Mouse (Mus musculus) left cerebral cortex, postnatal 14 days (tissue): ENCODE results near the gene Morc3. TPM values are rescaled to one million over a fixed set of nuclear protein-coding genes. Genes with fewer than 3 reads are reported as not detected.
A peak's percentile ranks its signal among the peaks of the same experiment; 100 is the strongest.
"Not testable (repeated sequence)": the region's sequence is repeated elsewhere in the genome, so short reads cannot be mapped to it uniquely, and the experiment has no call there.

ENCODE experiments used
- DNase-seq, 2 experiments: peaks; one replicate each; pipeline ENCODE4 v3.0.0; 2021 to 2022; ENCODE audit warnings: low spot score in 2 of 2, mixed read lengths in 1 of 2
- intact Hi-C: fragments of 180-260 bp; cut with DNase I; formaldehyde crosslinking; loops from one replicate; pipeline ENCODE4 v1.15.1; 2025
- total RNA-seq, 2 experiments: library from RNA; stranded (reverse); gene quantifications; 2 replicates each; pipeline ENCODE4 v1.2.3; 2021

Gene Morc3
- total RNA-seq, 2 experiments from 2014 or later, result 28.7 to 33.2 TPM

DNA sequence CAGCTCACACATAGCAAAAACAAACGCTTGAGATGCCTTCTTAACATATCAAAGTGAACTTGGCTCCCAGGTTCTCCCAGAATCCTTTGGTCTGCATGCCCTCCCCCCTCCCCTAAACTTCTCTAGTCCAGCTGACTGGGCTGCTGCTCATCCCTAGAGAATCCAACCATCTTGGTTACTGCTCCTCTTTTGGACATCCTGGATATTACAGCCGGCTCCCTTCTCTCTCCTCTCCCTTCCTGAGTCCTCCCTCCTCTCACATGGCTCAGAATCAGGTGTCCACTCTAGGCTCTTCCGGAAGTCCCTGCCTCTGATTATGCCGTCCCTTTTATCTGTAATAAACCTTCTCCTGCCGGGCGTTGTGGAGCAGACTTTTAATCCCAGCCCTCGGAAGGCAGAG lies 15.1 kb upstream of the Morc3 start:
- no peak for DNase-seq
- intact Hi-C loops, result no loop called here

DNA sequence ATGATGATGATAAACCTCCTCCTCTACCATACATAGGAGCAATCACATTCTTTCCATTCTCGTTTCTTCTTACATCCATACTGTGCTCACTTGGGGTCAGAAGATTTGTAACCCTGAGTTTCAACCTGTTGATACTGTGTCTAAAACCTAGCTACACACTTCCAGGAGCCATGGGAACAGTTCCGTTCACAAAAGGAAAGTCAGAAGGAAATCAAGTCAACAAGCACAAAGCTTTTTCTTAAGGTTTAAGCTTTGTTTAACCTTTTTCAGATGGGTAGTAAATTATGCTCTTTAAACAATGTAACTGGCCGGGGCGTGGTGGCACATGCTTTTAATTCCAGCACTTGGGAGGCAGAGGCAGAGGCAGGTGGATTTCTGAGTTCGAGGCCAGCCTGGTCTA lies 14.6 kb upstream of the Morc3 start:
- no peak for DNase-seq
- intact Hi-C loops, result no loop called here

DNA sequence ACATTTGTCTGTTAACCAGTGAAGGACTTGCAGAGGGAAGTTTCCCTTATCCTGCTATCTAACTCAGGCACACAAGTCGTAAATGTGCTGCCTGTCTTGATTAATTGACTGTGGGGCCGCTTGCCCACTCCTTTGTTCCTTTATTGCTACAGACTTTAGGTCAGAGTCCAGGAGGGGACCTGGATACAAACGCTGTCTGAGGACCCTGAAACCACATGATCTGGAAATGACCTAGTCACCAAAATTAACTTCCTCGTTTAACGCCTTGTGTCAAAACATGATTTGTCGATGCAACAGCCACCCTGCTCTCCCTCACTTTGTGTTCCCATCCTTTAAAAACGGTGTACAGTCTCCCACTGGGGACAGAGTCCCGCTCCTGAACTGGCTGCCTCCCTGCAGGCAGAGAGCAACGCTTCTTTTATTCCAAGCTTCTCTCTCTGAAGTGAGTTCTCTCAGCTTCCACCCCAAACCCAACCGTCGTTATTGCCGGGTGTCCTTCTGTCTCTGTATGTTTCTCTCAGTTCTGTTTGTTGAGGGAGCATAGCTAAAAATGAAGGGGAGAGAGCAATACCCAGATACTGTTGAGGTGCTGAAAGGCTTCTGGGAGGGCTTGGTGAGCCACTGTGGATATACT lies 13.1 kb upstream of the Morc3 start:
- intact Hi-C loops, result no loop called here
- DNase-seq, result no peak

DNA sequence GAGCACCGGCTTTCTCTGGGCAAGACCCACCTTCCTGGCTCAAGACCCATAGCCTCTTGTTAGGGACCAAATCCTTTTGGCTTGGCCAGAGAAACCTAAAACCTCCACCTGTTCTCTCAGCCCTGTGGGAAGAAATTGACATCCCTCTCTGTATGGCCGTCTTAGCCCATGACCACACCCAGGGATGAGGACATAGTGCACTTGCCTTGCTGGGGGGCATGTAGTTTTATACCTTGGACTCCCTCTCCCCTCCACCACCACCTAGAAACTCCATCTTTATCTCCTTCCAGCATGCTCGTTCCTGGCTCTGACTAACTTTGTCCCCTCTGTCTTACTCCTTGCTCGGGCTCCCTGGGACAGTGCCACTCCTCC lies 12.6 kb upstream of the Morc3 start:
- DNase-seq, result no peak
- intact Hi-C loops, result no loop called here

DNA sequence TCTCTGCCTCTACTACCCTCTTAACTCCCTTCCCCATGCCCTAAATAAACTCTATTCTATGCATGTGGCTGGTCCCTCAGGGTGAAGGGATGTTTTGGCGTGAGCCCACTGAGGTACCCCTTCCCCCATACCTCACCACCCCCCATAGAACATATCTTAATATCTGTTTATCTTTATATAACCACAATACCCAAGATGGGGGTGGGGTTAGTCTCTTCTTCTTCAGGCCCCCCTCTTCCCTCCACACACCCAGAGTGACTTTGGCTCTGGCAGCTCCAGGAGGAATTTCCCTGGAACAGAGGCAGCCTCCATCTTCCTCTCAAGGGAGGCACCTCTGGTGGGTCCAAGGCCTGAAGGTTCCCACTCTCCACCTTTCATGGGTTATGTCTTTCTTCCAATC lies 11.9 kb upstream of the Morc3 start:
- no peak for DNase-seq
- intact Hi-C loops, result no loop called here

DNA sequence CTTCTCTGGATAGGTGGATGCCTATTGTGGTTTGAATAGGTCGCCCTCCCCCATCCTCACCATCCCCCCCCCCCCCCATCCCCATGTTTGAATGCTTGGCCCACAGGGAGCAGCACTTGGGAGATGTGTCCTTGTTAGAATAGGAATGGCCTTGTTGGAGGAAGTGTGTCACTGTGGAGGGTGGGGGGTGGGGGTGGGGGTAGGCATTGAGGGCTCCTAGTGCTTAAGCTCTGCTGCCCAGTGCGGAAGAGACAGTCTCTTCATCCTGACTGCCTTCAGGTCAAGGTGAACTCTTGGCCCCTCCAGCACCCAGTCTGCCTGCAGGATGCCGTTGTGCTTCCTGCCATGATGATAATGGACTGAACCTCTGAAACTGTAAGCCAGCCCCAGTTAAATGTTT lies 10.2 kb upstream of the Morc3 start:
- DNase-seq, result no peak
- intact Hi-C loops, result no loop called here

DNA sequence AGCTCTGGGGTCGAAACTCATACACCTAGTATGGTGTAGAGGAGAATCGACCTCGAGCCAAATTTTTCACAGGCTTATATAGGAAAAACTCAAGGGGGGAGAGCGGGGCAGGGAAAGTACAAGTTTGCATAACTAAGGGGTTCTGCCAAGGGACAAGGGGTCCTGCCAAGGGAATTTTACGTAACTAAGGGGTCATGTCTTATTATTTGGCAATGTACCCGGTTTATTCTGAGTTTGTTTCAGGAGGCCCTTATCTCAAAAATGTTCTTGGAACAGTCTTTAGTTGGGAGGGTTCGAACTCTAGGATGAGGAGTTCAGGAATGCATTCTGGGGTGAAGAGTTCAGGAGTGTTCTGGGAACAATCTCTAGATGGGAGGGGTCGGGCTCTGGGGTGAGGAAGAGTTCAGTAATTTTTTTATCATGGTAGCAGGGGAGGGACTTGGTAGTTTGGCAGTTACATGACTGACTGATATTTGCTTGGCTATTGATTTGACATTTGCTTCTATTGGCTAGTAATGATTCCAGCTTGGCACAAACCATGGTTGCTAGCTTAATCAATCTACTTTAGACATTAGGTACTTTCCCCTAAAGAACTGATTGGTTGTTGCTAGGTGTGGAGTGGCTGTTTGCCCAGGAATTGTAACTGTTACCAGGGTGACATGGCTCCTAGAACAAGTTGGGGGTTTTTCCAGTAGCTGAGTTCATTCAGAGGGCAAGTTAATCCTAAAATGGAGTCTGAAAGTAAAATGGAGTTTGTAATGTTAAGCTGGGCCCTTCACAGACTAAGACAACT lies 9.3 kb upstream of the Morc3 start:
- DNase-seq, intact Hi-C loops: not testable (repeated sequence)

DNA sequence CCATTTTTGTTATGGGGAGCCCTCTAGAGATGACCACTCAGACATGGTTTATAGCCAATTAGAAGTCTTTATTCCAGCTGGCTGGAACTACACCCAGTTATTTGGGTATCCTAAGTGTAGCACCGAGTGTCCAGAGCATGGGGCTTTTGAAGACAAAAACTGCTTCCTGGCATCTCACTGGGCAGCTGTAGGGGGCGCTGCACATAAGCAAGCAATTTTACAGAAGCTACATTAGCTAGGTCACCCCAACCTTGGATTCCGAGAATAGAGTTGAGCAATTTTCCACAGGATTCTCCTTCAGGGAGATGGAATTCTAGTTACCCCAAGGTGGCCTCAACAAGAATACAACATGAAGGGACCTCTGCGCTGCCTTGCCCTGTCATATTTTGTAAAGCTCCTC lies 7.1 kb upstream of the Morc3 start:
- DNase-seq, result no peak
- intact Hi-C loops, result no loop called here

DNA sequence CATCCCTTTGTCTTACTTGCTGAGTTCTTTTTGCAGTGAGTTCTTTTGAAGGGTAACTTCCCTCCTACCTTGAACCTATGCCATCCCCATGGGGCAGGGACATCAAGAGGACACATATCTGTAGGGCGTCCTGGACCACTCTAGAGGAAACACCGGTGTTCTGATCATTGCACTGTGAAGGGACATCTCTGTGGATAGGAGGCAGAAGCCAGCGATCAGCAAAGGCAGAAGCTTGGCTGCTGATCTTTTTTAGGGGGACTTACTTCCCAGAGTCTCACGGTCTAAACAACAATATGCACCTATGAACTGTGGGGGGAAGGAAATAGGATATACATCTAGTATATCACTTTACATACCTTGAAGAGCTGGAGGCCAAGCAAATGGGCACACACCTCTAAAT lies 6.5 kb upstream of the Morc3 start:
- intact Hi-C loops, result no loop called here
- no peak for DNase-seq

DNA sequence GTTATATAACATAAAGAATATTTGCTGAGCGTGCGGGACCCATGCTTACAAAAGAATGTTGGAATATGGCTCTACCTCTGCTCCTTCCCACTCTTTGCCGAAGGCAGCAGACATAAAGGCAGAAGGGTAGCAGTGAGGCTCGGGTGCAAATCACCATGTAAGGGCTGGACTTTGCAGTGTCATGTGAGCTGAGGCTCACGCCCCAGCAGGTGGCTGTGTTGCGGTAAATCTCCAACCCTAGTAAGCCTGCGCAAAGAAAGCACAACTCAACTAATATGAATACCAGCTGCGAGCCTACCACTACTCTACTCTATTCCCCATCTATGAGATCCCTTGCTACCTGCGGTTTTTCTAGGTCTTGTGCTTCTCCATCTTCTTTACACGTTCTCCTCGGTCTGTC lies 5.9 kb upstream of the Morc3 start:
- intact Hi-C loops, result no loop called here
- no peak for DNase-seq

DNA sequence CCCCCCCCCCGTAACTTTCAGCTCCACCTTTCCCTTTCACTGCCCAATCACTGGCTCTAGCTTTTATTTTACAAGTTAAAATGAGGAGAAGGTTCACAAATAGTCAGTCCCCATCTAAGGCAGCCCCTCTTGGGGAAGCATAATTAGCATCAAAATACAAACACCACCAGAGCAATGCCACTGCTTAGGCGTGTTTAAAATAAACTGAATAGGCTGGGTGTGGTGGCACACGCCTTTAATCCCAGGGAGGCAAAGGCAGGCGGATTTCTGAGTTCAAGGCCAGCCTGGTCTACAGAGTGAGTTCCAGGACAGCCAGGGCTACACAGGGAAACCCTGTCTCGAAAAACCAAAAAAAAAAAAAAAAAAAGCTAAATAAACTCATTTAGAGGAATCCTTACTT lies 5.4 kb upstream of the Morc3 start:
- DNase-seq, intact Hi-C loops: not testable (repeated sequence)

DNA sequence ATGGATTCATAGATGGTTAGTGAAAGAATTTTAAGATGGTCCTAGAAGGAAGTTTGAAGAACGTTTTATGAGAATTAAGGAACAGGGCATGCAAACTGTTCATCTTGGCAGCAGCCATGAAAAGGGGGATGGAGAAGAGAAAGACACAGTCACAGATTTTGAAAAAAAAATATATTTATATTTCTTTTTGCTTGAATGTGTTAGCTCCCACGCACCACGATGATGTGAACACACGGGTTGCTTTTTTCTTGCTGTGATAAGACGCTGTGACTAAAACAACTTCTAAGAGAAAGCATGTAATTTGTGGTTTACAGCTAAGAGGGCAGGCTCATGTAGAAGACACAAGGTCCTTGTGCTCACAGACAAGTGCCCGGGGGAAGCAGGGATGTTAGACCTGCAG lies 5.0 kb upstream of the Morc3 start:
- intact Hi-C loops, result no loop called here
- DNase-seq, result peak in 1 of 2 experiments; percentile 47

DNA sequence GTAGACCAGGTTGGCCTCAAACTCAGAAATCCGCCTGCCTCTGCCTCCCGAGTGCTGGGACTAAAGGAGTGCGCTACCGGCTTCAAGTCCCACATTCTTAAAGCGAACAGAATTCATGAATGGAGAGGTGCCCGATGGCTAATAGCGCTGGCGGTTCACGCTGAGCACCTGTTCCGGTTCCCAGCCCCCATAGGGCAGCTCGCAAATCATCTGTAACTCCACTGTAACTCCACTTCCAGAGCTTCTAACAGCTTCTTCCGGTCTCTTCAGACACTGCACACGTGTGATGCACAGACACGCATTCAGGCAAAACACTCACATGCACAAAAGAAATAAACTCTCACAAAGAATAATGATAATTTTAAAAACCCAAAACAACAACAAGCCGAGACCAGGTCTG lies 2.4 kb upstream of the Morc3 start:
- no peak for DNase-seq
- intact Hi-C loops, result no loop called here

DNA sequence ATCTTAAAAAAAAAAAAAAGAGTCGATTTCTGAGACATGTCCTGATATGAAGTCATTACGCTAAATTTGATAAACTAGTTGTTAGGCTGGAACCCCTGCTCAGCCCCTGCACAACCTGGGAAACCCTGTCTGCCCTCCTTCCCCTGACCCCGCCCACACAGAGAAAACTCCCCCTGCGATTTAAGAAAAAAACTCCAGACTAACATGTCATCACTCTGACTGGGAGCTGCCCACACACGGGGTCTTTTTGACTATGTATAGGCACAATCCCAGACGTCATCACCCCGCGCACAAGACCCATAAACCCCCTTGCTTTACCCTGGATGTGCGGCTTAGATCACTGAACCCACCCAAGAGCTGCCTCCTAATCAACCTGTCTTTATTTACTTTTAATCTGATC lies 1.9 kb upstream of the Morc3 start:
- DNase-seq, result no peak
- intact Hi-C loops, result no loop called here

DNA sequence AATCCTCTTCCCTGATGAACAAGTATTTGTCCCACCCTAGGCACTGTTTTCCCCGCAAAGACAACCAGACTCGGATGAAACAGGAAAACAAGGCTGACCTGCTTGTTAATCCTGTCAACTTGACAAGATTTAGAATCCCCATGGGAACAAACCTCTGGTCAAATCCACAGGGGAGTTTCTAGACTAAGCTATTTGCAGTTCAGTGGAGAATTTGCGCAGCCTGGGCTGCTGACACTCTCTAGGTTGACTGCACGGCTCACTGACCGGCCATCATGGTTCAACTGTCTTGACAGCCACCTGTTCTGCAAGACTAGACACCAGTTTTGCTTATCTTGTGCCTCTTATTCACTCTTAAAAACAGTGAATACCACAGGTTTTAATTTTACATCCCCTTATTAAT lies 1.0 kb upstream of the Morc3 start:
- intact Hi-C loops, result no loop called here
- no peak for DNase-seq

DNA sequence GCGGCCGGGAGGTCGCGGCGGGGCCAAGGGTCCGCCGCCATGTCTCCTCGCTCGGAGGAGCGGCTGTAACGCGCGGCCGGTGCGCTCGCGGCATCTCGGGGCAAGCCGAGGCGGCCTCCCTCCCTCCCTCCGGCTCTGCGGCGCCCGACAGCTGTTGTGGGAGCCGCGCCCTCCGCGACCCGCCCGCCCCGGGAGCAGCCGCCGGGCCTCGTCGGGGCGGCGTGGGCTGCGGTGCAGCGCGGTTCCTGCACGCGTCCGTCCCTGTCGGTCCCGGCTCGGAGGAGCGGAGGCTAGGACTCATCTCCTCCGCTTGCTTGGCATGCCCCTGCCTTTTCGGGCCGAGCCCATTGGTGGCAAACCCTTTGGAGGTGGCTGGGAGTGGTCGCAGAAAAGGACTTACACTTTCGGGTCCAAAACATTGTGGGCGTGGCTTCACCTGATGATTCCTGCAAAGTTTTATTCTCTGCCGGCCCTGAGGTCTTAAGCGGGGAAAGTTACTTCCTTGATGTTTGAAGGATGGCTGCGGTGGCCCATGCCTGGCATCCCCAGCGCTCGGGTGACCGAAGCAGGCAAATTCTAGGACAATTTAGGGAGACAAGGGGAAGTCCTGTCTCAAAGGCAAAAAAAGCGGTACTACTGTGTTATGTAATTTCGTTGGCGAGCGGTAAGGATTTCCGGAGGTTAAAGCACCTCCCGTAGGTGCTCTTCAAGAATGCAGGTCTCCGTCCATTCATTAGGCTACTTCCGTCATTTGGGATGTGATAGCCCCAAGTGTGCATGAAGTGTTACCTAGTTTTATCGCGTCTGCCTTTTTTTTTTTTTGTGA lies 743 bp downstream of the Morc3 start:
- peak in 1 of 2 experiments; percentile 28 for DNase-seq
- intact Hi-C loops, result no loop called here

DNA sequence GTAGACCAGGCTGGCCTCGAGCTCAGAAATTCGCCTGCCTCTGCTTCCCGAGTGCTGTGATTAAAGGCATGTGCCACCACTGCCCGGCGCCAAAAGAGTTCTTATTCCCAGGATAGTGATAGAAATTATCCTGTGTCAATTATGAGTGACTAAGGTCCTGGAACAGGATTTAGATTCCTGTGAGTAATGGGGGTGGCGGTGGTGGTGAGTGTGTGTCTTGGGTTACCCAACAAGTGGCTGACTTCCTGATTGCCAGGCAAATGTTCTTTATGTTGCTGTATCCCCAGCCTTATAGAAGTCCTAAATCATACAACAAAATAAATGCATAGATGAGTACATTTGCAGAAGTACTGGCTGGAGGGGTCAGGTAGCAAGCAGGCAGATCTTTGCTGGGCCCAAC lies 1.6 kb downstream of the Morc3 start:
- intact Hi-C loops, result no loop called here
- no peak for DNase-seq

DNA sequence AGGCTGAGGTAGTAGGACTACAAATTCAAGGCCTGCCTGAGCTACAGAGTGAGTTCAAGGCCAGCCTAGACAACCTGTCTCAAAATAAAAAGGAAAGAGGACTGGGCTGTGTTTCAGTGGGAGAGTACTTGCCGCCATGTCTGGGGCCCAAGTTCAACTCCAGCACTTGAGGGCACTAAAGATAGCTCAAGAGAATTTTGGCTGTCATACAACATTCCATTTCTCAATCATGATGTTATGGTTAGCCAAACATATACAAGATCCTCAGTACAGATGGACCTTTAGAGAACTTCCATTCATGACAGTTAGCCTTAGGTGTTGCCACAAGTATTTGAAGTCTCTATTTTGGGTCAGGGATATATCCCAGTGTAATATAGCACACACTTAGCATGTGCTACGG lies 2.2 kb downstream of the Morc3 start:
- no peak for DNase-seq
- intact Hi-C loops, result no loop called here

DNA sequence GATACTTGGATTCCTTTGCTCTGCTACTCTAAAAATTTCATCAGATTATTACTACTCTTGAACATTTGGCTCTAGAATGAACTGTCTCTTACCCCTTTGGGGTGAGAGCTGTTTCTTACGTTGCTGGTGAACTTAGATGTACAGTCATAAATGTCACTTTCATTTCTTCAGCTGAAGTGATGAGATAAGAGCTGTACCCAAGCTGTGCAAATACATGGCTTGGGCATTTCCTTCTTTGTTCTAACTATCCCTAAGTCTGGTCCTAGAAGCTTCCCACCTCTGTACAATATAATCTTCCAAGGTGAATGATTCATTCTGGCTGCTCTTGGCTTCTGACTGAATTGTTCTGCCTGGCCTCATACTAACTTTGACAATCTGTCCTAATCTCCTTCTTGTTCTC lies 7.1 kb downstream of the Morc3 start:
- DNase-seq, result no peak
- intact Hi-C loops, result no loop called here

DNA sequence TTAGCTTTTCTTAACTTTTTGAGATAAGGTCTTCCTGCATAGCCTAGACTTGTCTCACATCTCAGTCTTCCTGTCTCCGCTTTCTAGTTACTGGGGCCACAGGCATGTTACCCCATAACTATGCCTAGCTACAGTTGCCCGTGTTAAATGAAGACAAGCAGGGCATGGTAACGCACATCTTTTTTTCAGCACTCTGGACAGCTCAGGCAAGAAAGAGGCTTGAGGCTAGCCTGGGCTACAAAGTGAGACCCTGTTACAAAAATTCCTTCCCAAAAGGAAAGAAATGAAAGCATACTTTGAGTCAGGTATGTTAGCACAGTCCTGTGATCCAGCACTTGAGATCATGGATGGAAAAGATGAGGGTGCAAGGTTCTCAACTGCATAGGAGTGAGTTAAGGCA lies 18.6 kb downstream of the Morc3 start:
- intact Hi-C loops, result no loop called here

DNA sequence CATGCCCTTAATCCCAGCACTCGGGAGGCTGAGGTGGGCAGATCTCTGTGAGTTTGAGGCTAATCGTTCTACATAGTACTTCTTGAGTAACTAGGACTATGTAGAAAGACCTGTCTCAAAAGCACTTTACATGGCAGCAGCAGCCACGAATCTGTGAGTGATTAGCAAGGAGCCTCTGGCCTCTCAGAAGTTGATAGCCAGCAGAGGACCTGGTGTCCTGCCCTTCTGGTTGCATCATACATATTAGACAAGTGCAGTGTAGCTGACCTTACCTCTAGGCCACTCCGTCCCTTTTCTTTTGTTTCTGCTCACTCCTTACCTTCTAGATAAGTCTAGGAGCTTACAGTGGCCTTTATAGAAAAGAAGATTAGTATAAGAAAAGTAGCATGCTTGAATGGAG lies 28.0 kb downstream of the Morc3 start:
- DNase-seq, result no peak
- intact Hi-C loops, result no loop called here

More for the DNA sequence above, 18.6 kb downstream of the Morc3 start:
- no peak for DNase-seq
